Mouse (Mus musculus) lung, postnatal 14 days (tissue): Measurements from ENCODE around the gene Mpi.

Source experiments
- DNase-seq: peaks from one replicate; pipeline ENCODE4 v3.0.0; 2021

Mpi gene

GRCm38 (mm10) chr9:57560861-57561710 is 8.5 kb upstream of the Mpi start, which contains the start of gene Scamp2:
Scamp2 (plus strand) TSS chr9:57560943.
- DNase-seq, result peak; percentile 94

DNA sequence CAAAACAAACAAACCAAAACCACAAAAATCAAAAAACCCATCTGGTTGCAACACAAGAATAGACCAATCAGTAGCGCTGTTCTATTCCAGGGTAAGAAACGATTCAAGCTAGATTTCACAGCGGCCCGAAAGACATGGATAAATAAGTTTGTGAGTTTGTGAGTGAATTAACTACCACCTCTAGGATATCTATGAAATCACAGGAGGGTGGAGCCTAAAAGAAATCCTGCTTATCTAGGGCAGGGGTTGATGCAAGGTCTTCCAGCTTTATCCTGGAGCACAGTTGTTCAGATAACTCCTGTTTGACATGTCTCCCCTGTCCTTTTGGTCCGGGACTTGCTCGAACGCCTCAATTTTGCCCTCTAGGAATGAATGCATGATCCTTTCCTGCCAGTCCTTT is 7.7 kb upstream of the Mpi start:
- no peak for DNase-seq

- no peak for DNase-seq
These were observed 7.0 kb upstream of the Mpi start for GRCm38 (mm10) chr9:57559568-57559967.

DNA sequence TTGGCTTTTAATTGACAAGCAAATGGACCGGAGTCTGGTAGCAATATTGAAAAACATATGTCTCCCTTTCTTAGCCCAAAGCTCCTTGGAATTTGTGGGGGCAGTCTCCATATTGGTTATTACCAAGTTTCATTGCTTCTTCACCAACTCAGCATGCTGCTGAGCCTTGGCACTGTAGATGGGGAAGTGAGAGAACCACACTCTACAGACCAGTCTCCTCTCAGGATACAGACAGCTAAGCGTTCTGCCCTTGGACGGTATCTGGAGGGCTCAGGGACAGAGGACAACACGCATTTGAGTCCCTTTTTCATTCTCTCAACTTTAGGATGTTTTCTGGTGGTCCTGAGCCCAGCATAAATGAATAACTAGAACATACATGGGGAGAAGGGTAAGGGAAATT is 6.1 kb upstream of the Mpi start:
- DNase-seq, result no peak

GRCm38 (mm10) chr9:57557215-57557614 is 4.7 kb upstream of the Mpi start:
- DNase-seq, result no peak

DNA sequence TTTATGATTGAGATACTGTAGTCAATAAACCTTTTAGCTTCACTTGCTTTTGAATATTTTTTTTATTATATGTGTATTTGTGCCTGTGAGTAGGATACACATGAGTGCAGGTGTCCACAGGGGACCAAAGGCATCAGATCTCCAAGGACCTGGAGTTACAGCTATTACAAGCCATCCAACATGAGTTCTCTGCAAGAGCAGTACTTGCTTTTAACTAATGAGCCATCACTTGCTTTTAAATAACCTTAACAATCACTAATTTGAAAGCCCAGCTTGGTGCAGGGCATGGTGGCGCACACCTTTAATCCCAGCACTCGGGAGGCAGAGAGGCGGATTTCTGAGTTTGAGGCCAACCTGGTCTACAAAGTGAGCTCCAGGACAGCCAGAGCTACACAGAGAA is 2.2 kb upstream of the Mpi start:
- DNase-seq, result no peak

DNA sequence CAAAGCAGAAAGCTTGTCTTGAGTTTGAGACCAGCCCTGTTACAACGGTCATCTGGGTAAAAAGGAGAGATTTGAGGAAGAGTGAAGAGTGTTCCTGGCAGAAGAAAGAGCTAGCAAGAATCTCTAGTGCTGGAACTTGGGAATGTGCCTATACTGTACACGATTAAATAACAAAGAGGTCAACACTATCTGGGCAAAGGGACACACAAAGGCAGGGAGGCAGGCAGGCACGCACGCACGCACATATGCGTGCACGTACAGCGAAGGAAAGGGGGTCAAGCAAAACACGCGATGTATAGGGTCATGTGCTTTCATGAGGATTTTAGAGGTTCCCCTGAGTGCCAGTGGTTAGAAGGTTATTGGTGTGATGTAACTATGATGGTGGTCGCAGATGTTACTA is 556 bp upstream of the Mpi start:
- no peak for DNase-seq

DNA sequence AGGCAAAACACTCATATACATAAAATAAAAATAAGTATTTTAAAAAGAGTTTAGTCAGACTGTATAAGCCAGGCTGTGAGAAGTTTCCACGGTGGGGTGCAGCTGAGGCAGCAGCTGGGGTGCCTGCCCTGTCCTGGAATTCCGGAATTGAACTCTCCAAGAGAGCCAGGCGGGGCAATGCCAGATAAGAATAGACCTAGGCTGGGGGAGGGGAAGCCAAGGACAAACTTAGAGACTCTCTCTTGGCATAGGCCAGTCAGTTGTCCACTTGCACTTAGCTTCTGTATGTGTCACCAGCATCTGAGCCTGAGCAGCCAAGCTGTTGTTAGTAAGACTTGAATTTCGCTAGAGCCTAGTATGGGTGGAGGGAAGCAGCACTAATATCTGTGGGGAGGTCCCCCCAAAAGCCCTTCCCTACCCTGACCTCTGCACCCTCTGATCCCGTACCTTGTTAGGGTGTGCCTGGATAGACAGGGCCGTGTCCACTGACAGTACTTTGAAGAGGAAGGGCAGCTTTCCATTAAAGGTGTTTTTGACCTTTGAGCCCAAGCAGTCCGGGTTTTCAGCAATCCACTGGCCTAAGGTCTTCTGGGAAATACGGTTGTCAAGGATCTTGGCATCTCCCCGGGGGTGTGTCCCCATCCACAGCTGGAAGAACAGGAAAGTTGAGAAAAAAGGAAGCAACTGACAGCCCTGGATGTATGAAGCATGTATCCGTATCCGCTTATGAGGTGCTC is 2.3 kb downstream of the Mpi start:
- DNase-seq, result peak; percentile 34

GRCm38 (mm10) chr9:57549186-57549585 is 3.4 kb downstream of the Mpi start:
- DNase-seq, result no peak

GRCm38 (mm10) chr9:57547869-57548268 is 4.7 kb downstream of the Mpi start:
- no peak for DNase-seq

DNA sequence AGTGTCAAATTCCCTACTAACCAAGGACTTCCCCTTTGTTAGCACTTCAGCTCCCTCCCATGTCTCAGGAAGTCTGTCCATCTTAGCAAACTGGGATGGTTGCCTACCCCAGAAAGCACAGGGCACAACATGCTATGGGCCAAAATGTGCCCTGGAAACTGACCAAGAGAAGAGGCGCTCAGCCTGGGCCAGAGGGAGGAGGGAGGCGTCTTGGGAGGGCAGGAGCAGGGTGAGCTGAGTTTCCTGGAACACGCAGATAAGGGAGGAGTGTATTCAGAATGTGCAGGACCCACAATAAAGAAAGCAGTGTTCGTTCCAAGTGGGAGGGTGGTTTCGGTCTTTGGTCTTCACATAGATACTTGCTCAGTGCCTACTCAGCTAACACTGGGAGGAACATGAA is 5.3 kb downstream of the Mpi start:
- no peak for DNase-seq

- no peak for DNase-seq
These were observed 8.6 kb downstream of the Mpi start for GRCm38 (mm10) chr9:57543951-57544350.

DNA sequence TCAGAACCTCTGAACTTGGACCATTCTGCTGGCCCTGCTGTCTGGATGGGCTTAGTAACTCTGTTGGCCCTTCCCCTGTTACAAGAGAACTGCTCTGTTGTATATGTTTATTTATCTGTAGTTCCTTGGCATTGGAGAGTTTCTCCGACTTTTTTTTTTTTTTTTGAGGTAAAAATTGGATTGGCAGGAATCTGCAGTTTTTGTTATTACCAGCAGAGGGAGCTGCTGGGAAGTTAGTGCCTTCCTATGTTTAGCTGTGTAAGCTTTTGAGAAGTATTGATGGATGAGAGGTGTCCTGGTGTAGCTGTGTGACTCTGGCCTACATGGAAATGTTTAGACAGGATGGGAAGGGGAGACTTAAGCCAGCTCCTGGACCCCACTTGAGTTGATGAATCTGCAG is 11.3 kb downstream of the Mpi start:
- DNase-seq, result peak; percentile 54

DNA sequence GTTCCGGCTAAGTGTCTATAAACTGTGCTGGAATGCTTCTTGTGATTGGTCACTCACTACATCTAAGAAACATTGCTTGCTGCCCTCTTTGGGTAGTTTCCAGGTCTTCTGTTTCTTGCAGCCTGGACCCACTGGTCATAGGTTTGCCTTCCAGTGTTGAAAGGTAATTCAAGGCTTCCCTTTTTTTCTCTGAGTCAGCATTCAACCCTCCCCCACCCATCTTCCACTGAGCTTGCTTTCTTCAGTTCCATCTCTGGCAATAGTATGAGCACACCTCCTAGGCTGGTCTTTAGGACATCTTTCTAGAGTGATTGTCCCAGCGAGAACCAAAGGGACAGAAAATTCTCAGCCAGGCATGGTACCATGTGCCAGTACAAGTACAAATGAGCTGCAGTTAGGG is 13.0 kb downstream of the Mpi start:
- DNase-seq, result no peak

DNA sequence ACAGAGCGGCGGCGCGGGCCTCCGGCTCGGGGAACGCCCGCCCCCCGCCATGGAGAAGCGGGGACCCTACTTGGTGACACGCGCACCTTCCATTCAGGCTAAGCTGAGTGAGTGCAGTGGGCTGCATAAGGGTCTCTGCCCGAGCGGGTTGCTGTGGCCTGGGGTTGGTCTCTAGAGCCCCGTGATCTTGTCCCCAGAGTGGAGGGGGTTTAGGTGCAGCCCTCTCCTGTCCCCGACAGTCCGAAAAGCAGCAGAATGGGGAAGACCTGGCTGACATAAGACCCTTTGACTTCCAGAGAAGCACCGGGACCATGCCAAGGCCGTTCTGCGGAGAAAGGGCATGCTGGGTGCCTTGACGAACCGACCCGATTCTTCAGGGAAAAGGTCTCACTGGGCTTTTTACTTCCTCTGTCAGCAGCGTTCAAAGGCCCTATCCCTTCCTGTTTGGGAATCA is 14.8 kb downstream of the Mpi start:
- peak; percentile 20 for DNase-seq

DNA sequence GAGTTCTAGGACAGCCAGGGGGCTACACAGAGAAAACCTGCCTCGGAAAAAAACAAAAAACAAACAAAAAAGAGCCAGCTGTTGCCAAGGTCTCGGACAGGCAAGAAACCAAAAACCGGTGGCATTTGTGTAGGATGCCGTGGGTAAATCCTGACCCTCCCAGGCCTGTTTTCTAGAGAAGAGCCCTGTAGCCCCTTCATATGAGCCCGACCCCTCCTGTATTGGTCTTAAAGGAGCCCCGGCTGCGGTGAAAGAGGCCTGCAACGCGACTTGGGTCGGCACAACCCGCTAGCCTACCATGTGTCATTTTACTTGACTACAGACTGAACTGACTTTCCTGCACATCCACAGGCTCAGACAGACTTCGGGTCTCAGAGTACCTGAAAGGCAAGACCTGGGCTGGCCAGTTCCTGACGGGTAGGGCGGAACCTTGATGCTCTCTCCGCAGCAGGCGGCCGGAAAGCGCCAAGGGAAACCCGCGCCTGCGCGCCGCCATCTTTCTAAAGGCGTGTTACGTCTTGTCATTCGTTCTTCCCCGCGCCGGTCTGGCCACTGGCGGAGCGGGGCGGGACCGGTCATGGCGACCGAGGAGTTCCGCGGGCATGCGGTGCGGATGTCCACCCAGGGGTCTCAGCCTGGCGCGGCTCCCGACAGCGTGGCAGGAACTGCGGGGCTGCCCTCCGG is 15.4 kb downstream of the Mpi start, which contains the start of gene Fam219b:
Gene Fam219b, plus strand, starts transcription at position 485 of the 684 bp plus-strand sequence.
- peak; percentile 91 for DNase-seq

GRCm38 (mm10) chr9:57536362-57536761 is 16.2 kb downstream of the Mpi start:
- DNase-seq, result no peak

DNA sequence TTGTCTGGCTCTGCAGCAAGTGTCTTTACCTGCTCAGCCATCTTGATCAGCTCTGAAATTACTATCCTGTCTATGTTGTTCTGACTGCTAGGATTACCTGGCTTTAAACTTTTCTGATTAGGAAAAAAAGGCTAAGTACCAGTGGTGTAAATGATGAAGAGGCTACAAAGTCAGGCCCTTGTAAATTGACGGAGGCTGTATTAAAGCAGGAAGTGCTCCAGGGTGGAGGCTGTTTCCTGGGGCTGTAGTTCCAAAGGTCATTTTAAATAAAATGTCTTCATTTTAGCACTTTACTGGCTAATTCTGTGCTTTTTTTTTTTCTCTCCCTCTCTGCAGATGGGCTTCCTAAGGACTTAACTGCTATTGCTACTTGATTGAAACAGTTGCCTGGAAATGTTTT is 20.6 kb downstream of the Mpi start:
- no peak for DNase-seq

GRCm38 (mm10) chr9:57526435-57526834 is 26.1 kb downstream of the Mpi start:
- no peak for DNase-seq

DNA sequence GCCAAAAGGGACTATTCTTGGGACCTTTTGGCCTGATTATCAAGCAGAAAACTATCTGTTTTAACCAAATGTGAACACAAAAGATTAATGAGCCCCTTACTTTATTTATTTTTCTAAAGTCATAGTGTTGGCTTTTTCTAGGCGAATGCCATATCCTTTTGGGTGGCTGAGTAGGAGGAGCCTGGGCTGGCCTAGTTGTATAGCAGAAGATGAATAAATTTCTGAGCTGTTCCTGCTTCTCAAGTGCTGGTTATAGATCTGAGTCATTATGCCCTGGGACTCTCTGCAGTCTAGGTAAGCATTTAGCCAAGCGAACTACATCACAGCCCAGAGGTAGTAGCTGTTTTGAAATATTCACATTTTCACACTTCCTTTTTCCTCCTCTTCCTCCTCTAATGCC is 27.0 kb downstream of the Mpi start:
- no peak for DNase-seq

GRCm38 (mm10) chr9:57524439-57524838 is 28.1 kb downstream of the Mpi start:
- DNase-seq, result no peak

DNA sequence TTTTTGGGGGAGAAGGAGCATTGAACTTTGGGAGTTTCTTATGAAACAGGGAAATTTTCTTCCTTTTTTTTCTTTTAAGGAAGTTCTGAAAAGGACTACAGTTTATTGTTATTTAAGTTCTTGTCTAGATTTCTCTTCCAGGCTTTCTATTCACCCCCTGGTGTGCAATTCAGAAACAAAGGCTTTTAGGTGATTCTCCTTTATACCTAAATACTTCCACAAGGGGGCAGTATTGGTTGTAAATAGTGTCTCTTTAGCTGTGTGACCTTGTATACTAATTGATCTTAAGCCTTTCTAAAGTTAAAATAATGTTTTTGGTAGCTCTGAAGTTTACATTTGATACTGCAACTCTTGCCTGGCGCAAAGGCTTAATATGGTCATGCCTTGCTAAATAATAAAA is 28.8 kb downstream of the Mpi start:
- no peak for DNase-seq

- DNase-seq, result no peak
These were observed 29.7 kb downstream of the Mpi start for GRCm38 (mm10) chr9:57522861-57523246.
